Mouse (Mus musculus): ENCODE results near the gene Unc13d.
"Not testable (repeated sequence)": the region's sequence is repeated elsewhere in the genome, so short reads cannot be mapped to it uniquely, and the experiment has no call there.

Unc13d gene

DNA sequence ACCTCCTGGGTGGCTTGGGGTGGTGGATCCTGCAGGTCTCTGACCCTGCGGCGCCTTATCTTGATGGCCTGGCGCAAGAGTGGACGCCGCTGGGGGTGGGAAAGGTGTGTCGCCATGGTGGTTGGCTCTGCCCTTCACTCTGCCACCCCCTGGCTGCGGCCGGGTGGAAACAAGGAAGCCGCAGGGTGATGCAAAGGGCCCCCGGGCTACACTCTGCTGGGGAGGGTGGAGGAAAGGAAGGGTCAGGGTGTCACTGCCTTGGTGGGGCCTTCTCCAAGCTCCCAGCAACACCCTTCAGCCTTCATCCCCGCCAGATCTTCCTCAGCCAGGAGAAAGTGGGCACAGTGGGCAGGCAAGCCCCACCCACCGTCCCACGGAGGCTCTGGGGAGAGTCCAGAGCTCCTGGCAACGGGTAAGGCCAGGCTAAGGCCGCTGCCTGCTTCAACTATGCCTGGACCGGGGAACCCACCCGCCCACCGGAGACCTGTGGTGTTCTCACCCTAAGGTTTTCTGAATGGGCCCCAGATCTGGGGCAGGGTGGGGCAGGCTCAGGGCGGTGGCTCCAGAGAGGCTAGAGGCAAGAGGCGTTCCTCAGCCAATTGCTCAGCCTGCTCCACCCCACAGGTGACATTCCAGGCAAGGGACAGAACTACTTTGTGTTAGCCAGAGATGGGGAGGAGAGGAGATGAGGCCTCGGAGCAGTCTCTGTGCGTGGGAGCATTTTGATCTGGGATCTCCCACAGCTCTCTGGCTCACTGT, at the start of gene Unc13d:
Unc13d (minus strand) TSS at position 516 of the 759 bp plus-strand sequence.
- DNase-seq: peak in 1 of 2 experiments; percentile 43

DNA sequence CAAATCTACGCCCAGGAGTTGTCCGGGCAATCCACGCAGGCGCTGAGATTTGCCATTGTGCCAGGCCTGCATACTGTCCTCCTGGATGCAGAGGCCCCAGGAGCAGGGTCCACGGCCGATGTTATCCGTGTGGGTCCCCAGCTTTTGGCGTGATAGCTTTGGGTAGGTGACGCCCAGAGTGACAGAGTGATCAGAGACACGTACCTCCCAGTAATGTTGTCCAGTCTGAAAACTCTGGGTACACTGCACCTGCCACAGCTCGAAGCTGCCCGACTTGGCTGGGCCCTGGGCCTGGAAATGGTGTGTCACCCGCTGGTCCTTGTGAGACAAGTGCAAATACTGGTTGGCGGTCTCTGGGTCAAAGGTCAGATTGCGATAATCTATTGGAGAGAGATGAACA, 48.5 kb upstream of the Unc13d start:
- DNase-seq: no peak

DNA sequence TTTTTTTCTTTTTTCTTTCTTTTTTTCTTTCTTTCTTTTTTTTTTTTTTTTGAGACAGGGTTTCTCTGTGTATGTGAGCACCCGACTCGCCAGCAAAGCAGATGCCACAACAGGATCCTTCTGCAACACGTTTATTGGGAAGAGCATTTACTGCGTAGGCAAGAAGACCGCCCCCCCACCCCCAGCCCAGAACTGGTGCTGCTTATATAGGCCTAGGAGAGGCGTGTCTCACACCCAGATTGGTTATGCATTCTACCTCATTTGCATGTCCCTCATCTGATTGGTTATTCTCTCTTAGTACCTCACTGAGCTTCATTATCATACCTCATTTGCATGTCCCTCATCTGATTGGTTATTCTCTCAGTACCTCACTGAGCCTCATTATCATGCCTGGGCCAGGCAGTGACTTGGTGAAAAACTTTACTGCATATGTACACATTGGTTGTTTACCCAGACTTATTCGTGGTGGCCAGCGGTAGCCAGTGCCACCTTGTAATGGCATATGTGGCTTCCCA, 44.0 kb upstream of the Unc13d start:
- DNase-seq: not testable (repeated sequence)

DNA sequence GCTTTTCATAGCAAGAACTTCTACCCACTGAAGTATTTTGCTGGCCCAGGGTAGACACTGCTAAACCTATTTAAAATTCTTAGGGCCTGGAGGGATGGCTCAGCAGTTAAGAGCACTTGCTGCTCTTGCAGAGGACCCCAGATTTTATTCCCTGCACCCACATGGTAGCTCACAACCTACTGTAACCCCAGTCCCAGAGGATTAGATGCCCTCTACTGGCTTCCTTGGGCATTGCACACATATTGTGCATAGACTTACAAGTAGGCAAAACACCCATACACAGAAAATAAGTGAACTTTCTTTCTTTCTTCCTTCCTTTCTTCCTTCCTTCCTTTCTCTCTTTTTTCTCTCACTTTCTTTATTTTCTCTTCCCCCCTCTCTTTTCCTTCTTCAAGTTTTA, 40.1 kb upstream of the Unc13d start:
- peak; percentile 49 to 54 for DNase-seq

DNA sequence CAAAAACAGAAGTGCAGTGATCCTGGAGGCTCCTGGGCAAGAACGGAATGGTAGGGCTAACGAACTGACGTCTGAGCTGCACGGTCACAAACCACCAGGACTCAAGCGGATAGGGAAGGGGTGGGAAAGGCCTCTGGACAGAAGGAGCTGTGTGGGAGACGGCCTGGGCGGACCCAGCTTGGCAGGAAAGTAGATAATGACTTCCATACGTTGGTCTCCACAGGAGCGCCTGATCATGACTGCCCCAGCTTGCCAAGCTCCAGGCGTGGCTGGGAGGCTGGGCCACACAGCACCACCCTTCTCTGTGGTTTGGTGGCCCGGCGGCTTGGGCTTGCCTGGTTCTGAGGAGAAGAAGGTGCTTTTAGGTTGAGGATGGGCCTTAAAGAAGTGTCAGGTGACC, 39.5 kb upstream of the Unc13d start:
- no peak for DNase-seq

DNA sequence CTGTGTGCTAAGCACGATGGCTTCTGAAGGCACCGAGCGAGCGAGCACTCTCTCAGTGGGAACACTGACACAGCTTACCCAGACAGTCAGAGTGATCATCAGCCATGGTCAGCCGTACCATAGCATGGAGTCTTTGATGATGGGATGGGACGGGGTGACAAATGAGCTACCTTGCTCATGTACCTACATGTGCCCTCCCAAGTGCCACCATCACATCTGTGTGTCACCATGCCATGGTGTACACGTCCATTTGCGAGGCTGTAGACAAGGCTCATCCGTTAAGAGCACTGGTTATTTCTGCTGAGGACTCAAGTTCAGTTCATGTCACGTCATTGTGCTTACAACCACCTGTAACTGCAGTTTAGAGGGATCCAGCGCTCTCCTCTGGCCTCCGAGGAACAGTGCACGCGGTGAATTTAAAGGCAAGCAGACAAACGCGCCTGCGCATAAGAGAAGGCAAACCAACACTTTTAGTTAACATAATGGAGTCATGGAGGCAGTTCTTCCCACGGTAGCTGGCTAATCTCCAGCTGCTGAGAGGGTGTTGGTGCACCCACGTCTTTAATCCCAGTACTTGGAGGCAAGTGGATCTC, 33.9 kb upstream of the Unc13d start:
- peak; percentile 45 to 59 for DNase-seq

DNA sequence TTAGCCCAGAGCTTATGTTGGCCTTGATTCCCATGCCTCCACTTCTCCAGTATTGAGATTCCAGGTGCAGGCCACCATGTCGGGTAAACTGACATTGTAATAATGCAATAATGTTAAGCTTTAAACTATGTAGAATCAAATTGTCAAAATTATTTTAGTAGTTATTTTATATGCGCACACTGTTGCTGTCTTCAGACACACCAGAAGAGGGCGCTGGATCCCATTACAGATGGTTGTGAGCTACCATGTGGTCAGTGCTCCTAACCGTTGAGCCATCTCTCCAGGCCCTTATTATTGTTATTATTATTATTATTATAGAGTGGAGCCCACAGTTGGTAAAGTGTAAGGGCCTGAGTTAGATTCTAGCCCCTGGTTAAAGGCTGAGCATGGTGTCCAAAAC, 33.3 kb upstream of the Unc13d start:
- no peak for DNase-seq

DNA sequence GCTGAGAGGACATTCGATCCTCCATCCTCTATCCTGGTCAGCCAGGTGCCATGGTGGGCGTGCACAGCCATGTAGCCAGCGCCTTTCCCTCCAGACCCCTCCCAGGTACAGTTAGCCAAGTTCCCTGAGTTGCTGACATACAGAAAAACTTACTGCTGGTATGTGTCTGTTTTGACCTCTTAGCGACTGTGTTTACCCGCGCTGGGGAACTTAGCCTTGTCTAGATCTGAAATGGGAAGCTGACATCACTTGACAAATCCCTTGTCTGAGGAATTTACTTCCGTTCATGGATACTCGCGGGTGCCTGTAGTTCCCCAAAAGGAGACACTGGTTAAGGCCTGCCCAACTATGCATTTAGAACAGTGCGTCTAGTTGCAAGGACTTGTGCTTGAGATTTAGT, 32.8 kb upstream of the Unc13d start:
- DNase-seq: no peak

DNA sequence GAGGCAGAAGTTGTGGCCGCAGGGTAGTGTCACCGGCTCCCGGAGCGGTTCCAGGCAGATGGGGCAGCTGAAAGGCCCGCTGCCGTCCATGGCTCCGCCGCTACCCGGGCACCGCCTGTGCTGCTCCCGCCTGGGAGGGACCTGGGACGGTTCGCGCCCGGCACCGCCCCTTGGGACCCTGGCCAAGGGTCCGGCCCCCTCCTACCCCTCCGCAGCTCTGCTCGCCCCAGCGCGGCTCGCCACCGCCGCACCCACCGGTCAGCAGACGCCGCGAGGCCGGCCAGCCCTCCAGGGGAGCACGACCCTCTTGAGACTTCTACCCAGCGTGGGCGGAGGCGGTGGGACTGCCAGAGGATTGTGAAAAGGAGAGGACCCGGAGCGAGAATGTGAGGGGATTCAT, 32.4 kb upstream of the Unc13d start:
- DNase-seq: peak; percentile 82 to 87

DNA sequence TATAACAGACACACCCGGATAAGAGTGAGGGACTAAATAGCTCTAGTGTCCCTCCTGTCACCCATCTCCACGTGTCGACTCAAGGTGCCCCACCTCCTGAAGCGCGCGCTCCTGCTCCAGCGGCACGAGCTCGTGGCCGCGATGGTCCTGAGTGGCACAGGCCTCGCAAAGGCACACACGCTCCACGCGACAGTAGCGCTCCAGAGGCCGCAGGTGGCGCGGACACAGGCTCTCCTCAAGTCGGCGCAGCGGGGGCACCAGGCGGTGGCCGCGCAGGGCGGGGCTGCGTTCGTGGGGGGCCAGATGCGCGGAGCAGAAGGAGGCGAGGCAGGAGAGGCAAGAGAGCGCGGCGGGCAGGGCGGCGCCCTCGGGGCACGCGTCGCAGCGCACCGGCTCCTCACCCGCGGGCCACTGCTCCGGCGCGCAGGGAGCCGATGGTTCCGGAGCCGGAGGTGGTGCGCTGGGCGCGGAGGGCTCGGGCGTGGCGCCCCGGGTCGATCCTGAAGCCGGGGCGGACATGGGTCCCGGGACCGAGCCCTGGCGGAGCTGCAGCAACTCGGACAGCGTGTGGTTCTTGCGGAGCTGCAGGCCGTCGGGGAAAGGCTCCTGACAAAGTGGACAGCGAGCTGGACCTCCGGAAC, 31.8 kb upstream of the Unc13d start:
- DNase-seq: peak; percentile 60 to 74

DNA sequence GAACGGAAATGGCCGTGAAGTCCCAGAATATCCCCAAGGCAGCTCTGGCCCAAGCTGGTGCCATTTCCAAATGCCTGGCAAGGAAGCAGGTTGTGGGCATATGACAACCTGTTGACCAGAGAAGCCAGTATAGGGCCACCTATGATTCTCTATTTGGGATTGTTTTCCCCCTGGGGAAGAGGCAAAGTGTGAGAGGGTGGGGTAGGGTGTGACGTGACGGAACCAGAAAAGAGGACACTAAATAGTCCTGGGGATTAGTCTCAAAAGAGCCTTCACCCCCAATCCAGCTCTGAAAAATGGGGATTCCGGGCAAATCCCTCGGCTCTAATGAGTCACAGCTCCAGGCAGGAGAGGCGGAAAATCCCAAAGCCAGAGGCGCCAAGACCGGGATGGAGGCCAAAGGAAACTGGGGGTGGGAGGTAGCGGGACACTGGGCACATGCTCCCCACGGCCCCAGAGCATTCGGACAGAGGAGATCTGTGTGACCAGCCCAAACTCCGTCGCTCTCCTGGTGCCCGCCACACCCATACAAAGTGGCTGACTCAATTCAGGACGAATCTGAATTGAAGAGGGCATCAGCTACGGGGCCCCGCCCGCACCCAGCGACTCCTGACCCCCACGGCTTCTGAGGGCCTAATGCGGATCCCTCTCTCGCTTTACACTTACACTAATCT, 30.8 kb upstream of the Unc13d start:
- peak; percentile 61 to 67 for DNase-seq

DNA sequence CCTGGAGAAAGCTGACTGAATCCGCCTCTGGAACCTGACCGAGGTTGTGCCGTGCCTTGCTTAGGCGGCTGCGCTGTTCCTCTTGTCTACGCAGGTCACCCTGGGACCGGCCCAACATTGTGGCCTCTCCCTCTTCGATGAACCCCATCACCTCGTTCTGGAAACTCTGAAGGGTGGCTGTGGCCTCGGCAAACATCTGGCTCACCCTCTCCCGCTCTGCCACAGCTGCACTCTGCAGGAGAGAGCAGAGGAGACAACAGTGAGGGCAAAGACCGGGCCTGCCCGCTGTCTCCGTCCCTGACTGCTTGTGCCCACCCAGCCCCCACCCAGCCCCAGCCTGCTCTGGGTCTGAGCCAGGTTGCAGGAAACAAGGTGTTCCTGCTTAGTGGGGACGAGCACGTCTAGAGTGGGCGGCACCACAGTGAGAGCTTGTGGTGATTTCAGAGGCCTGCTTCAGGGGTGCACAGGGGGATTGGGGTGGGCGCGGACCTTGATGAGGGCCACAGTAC, 30.1 kb upstream of the Unc13d start:
- DNase-seq: peak; percentile 41 to 58

DNA sequence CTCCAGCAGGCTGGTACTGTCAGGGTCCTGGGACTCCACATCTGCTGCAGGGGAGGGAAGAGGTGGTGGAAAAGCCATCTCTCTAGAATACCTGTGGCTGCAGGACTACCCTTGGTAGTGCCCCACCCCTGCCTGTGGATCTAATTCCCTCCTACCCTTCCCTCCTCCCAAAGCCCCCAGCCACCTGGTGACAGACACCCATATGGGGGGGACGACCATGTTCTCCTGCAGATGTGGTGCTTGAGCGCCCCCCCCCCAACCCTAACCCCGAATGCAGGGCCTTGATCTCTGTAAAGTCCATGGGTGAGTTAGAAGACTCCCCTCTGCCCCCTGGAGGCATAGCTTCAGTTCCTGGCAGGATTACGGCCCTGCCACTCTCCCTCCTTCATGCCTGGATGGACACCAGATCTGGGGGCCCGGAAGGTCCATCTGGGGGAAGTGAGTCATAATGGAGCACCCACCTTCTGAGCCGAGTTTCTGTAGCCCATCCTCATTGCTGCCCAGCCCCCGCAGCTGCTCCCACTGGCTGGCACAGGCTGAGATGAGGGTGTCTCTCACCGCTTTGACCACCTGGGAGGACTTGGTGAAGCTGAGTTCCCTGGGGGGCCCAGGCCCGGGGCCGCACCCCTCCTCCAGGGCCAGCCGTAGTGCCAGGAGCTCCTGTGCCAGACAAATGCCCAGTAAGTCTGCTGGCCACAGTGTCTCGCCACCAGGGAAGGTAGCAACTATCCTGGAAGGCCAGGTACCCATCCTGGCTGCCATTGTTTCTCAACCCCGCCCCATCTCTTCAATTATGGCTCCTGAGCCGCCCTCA, 29.4 kb upstream of the Unc13d start:
- peak; percentile 52 to 66 for DNase-seq

DNA sequence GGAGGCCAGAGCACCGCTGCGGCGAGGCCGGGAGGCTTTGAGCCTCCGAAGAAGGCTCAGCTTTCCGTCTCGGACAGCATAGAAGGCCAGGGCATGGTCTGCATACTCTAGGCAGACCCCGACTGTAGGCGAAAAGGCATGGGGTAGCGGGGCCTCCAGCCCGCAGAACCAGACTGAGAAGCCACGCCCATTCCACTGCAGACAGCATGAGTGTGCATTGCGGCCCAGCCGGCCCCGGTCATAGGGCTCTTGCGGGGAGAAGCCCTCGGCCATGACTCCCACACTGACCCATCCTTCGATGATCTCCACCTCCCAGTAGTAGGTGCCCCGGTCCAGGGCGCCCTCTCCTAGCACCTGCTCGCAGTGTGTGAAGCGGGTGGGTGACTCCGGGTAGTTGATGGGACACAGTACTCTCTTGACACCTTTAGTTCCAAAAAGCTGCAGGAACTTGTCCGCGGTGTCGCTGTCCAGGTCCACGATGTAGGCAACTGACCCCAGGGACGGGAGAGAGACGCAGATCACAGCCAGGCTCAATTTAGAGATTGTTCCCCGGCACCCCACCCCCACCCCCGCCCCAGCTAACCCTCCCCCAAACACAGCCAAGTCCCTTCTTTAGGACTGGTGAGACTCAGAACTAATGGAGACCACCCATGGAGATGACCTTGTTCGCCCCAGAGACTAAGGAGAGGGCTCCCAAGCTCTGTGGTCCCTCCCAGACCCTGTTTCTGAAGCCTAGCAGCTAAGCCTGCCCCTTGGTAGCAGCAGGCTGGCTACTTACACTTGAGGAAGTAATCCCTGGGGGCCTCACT, 28.6 kb upstream of the Unc13d start:
- peak; percentile 51 to 64 for DNase-seq

DNA sequence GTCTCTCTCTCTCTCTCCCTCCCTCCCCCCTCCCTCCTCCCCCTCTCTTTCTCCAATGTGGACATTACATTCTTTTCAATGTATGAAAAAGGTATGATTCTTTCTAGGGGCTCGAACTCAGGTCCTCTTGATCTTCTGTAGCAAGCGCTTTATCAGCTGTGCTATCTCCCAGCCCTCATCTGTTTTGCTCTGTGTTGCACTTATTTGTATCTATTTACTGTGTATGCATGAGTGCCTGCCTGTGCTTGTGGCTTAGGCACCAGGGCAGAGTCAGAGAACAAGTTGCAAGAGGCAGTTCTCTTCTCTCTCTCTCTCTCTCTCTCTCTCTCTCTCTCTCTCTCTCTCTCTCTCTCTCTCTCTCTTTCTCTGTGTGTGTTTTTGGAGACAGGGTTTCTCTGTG, 27.3 kb upstream of the Unc13d start:
- no peak for DNase-seq

DNA sequence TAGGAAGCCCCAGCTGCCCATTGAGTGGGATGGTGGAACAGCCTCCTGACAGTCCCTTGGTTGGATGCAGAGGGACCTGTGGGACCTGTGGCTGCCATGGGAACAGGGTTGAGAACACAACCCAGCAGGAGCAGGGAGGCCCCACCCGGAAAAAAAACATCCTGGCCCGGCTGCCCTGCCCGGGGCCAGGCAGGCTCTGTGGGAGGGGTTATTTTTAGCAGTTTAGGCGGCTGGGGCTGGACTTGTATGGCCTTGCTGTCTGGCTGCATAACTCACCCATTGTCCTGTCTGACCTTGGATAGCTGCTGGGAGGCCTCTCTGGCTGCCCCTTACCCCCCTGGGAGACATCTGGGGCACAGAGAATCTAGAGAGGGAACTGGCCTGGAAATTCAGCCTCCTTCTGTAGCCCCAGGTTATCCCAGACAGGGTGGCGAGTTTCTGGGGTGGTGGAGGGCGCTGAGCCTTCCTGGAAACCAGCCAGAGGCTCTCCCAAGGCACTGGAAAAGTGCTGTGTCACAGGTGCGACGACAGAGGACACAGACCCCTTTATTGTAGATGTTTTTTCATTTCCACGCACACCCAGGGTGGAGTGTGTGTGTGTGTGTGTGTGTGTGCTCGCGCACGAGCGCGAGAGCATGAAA, 26.4 kb upstream of the Unc13d start:
- peak; percentile 69 to 75 for DNase-seq

DNA sequence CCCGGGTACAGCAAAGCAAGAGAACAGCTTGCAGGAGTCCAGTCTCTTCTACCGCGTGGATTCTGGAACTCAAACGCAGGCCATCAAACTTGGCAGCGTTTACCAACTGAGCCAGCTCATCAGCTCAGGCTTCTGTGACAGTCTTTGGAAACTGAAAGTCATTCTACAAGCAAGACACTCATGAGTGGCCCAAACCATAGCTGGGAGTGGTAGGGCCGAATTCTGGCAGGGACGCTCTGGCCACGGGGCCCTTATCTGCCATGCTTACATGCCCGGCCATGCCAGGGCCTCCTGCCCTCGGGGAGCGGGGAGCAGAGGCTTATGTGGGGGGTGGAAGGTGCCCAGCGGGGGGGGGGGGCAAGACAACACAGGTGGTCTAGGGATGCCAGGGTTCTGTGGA, 25.8 kb upstream of the Unc13d start:
- no peak for DNase-seq

DNA sequence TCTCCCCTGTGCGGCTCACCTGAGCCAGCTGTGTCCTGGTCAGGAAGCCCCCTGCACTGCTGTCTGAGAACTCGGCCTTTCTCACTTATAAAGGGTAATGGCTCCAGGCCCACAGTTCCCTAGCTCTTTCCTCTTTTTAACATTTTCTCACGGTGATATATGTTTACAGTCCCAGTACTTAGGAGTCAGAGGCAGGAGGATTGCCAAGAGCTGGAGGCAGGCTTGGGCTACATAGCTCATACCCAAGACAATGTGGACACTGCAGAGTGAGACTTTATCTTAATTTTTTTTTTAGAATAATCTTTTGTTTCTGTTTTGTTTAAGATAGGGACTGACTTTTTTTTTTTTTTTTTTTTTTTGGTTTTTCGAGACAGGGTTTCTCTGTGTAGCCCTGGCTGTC, 24.7 kb upstream of the Unc13d start:
- DNase-seq: no peak

DNA sequence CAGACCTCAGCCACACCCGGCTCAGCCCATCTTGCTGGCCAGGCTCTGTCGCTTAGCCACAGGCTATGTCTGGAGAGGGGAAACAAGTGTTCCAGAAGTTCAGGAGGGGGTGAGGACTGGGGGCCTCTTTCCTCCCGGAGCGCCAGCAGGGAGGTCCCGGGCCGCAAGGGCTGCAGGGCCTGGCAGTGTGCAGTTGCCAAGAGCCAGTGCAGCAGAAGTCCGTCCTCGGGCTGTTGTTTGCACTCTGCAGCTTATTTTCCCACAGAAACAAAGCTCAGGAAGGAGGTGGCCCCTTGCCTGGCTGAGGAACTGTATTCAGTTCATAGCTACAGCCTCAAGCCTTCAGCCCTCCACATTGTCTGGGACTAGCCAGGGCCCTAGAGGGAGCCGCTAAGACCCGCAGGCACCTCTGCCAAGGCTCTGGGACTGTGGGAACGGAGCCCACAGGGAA, 24.2 kb upstream of the Unc13d start:
- DNase-seq: peak; percentile 55 to 67

DNA sequence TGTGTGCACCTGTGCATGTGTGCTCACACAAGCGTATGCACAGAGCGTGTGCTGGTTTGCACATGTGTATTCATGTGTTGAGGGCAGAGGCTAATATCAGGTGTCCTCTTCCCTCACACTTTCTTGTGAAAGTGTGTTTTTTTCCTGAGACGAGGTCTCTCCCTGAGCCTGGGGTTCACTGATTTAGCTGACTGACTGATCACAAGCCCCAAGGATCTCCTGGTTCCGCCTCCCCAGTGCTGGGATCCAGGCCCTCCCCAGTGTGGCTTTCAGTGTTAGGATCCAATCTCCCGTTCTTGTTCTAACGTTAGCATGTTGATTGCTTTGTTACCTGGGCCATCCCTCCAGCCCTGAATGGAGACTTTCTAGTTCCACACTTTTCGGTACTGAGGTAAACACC, 23.1 kb upstream of the Unc13d start:
- no peak for DNase-seq

DNA sequence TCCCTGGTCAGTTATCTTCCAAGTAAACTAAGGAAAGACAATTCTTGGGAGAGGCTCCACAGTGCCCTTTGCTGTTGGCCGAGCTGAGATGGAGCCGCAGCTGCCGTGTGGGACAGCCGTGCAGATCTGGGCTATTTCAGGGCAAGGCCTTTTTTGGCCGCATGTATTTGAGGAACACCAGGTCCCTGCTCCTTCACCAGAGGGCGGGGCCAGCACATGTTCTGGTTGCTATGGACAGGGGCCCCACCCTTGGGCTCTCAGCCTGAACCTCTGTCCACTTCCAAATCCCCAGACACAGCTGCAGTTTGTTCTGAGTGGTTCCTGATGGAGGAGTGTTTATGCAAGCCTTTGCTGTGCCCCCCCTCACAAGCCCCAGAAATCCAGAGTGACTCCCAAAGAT, 22.6 kb upstream of the Unc13d start:
- peak; percentile 57 to 68 for DNase-seq

All from kidney, postnatal 4 days (tissue).